Mouse (Mus musculus) forelimb bud, embryonic 11.5 days (tissue): ENCODE data around the gene A1cf.

Experiments
- DNase-seq: peaks from one replicate; pipeline ENCODE4 v3.0.0-alpha.2; 2012; ENCODE audit warnings: low read depth, low spot score

Gene A1cf

DNA sequence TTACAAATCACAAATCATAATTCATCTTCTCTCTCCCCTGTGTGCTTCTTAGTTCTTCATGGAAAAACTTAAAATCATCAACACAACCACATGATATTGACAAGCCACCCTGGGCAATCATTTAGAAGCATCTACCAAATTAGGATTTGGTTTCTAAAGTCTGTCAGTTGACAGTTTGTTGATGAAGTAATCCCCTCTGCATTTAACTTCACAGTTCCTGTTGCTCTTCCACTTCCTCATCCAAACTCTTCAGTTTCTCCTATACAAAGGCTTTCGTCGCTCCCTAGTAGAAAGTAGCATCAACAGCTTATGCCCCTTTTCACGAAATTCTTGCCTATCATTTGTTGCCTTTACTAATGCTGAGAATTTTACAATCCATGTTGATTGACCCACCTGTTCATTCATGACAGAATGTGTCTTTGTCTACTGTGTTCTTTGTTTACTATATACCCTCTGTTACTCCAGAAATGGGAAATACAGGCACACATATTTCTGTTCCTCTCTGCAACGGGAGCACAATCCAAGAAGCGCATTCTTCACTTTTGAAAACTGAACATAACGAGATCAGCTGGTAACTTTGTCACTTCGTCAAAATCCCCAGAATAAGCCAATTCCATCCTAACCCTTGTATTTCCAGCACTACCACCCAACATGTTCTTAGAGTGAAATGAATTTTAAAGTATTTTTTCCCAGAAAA, 82.4 kb downstream of the A1cf start:
- DNase-seq: no peak

DNA sequence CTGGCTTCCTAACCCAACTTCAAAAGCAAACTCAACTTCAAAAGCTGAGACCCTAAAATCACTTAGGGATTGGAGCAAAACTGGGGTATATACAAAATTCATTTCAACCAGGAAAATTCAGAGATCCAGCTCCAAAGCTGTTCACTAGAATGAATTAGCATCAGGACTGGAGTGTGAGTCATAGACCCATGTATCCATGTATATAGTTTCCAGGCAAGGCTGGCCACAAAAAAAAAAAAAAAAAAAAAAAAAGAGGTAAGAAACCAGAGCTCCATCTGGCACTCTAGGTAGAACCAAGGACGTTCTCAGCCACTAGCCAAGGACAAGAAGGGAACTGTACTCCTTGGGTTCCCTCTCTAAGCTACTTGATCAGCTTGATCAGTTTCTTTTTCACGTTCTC, 85.2 kb downstream of the A1cf start:
- no peak for DNase-seq

DNA sequence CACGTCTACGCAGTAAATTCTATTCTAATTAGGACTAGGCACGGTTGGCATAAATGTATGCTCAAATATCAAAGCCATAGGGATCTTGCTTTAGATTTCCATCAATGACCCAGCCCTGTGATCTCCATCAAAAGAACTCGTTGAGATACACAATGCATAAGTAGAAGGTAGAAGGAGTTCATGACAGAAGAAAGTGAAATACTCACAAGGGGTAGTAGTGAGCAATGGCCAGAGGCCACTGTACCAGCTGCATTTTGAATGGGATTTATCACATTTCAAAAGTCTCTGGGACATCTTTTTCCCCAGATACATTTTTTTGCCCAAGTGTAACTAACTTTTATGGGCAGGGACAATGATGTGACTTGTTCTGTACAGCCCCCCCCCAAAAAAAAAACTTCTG, 85.7 kb downstream of the A1cf start:
- no peak for DNase-seq

DNA sequence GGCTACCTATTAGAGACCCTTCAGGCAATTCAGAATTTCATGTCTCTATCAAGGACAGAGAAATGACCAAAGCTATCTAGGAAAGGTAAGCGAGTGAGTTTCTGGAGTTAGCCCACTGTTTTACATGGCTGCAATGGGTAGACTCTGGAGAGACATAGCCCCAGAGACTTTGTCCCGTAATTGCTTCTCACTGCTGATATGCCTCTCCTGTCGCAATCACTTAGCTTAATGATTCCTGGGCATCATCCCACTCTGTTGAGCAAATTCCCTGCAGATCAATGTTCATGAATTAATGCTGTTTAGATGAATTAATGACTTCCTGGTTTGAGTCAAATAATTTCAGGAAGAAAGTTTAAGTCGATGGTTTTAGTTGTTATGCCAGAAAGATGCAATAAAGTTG, 86.1 kb downstream of the A1cf start:
- DNase-seq: no peak

DNA sequence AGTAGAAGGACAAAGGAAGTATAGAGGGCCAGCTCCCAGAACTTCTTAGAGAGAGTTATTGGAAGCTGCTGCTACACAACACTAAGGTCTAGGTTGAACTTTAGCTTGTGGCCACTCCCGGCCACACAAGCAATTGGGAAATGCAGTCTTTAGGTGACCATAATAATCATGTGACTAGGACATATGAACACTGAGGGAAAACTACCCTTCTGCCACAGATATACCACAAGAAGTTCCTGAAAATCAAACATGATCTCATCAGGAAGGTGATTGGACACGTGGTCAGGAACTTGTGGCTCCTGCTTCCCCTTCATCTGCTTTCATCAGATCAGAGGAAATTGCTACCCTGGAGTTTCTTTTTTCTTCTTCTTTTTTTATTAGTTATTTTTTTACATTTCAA, 87.8 kb downstream of the A1cf start:
- no peak for DNase-seq

DNA sequence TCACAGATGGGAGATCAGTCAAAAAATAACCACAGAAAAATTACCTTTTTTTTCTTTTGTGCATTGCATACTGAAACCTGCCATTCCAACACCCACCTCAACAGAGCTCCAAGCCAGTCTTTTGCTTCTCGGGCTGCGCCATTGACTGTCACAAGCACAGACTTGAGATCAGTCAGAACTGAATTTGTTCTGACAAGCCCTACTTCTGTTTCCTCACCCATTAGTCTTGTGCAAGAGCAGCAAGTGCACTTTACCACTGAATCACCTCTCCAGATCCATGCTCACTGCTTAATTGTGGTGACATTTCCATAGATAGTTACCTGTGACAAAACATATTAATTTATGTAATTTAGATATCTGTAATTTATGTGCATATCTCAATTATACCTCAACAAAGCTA, 91.9 kb downstream of the A1cf start:
- no peak for DNase-seq

DNA sequence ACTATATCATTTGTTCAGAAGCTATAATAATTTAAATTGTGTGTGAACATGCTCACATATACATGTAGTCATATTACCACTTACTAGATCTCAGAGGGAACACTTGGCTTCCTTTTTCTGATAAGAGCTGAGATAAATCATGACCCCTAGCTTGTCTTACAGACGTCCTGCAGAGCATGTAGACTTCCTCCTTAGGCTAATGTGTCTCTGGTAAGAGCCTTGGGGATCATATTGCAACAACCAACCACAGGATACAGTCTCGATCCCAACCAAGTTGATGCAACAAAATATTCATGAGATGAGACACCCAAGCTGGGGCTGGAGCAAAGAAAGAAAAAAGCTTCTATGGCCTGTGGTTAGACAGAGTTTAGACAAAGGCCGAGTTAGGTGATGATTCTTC, 94.6 kb downstream of the A1cf start:
- no peak for DNase-seq

DNA sequence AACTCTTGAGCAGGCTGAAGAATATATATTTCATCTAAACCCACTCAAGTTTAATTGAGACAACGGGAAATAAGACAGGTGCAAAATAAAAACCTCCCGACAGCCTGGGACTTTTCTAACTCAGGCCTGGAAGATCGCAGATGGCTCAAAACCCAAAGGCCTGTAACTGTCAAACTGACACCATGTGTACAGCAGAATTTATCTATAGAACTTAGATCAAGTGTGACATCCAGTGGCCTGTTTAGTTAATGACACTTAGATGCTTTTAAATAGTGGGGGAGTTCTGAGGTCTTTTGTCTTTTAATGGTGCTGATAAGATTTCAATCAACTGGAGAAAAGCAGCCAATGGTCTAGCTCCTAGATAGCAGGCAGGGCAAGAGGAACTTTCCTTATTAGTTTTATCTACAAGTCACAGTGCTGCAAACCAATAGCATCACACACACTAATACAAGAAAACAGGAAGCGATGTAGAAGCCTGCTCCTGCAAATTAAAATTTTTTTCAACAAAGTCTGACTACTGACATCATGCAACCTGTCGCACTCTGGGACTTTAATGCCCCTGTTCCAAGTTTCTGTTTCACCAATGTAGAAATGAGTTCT, 99.5 kb downstream of the A1cf start:
- DNase-seq: no peak

DNA sequence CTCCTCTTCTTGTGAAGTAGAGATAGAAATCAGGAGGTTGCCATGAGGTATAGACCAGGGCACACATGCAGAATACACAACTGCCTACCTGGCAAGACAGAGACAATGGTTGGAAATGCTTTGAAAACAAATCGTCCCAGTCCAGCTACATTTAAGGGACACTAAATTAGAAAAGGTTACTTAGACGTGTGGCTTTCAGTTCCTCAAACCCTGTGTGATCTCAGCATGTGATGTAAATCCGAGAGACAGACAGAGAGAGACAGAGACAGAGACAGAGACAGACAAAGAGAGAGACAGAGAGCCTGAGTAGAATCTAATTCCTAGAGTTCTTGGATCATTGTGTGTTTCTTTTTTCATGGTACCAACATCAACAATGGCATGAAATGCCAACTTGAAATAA, 102.8 kb downstream of the A1cf start:
- DNase-seq: no peak

DNA sequence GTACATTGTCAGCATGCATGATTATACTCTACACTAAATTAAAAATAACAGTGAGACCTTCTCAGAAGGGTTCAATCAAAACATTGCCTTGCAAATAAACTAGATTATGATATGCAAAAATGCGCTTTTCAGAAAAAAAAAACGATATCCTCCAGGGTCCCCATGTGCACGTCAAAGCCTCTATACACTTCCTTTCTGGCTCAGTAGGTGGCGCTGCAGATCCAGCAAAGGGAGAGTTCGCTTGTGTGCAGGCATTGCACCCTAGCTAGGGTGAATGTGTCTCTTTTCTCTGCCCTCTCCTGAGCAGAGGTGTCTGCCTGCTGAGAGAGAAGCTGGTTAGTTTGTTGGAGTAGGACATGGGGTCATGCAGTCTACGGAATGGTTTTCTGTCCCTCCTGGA, 103.4 kb downstream of the A1cf start:
- DNase-seq: peak; percentile 87

DNA sequence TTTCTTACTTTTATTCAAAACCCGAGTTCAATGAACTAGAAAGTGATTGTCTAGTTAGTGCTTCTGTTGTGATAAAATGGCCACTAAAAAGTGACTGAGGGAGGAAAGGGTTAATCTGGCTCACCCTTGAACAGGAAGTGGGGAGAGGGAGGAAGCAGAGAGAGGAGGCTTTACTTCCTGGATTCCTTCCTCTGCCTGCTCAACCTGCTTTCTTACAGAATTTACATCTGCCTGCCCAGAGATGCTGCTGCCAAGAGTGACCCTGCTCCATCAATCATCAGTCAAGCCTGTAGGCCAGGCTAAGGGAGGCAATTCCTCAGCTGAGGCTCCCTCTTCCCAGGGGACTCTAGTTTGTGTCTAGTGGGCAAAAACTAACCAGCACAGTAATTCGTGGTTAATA, 107.3 kb downstream of the A1cf start:
- DNase-seq: no peak

DNA sequence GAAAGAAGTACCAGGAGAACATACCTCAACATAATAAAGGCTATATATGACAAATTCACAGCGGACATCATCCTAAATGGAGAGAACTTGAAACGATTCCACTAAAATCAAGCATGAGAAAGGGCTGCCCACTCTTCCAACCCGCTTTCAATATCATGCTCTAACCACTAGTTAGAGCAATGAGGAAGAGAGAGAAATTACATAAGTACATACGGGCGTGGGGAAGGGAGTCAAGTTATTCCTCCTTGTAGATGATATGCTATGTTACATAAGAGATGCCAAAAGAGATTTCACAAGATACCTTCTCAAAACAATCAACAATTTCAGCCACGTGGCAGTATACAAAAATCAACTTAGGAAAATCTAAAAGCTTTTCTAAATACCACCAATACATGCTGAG, 122.5 kb downstream of the A1cf start:
- no peak for DNase-seq

DNA sequence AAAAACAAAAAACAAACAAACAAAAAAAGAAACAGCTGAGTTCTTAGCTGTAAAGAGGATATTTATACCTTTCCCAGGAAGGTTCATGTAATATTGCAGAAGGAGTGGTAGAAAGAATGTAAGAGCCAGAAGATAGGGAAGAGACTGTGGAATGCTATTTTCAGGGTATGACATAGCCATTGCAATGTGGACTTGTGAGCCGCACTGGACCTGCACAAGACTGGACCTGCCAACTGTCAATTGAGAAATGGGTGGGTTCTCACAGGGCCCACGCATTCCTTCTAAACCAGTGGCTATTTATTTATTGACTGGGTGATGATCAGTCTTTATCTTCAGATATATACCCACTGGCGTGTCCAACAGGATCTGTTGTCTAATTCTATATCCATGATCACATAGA, 128.4 kb downstream of the A1cf start:
- no peak for DNase-seq
